Mouse (Mus musculus): ENCODE measurements around the gene Rpf1.

GRCm38 (mm10) chr3:146500810-146501201 lies 20.4 kb downstream of the Rpf1 start:
- TF ChIP-seq CTCF (IDR thresholded peaks at IDR 0.05; ENCODE audit: borderline replicate concordance, insufficient read depth, low read depth, low read length) (no peak), POLR2A (IDR thresholded peaks at IDR 0.05; ENCODE audit: borderline replicate concordance, insufficient read depth, low read length) (no peak)

Data from cerebellum, adult 2 months (tissue).